Mouse (Mus musculus) inflammation-experienced regulatory T-cells, adult 6 months (primary cell): Measurements from ENCODE around the gene Orm3. TPM values are rescaled to one million over a fixed set of nuclear protein-coding genes. Genes with fewer than 3 reads are reported as not detected.

Experiments used
- ATAC-seq: one replicate; pipeline ENCODE4 v1.8.0; 2017
- polyA plus RNA-seq, 3 experiments: library from polyadenylated mRNA; unstranded; fragments of 100-300 nt; shearing (Covaris generic); gene quantifications; one replicate each; pipeline ENCODE4 v1.2.1; 2017

Gene Orm3
- polyA plus RNA-seq, 3 experiments from 2014 or later: 0.90 to 1.6 TPM; not detected in 1

DNA sequence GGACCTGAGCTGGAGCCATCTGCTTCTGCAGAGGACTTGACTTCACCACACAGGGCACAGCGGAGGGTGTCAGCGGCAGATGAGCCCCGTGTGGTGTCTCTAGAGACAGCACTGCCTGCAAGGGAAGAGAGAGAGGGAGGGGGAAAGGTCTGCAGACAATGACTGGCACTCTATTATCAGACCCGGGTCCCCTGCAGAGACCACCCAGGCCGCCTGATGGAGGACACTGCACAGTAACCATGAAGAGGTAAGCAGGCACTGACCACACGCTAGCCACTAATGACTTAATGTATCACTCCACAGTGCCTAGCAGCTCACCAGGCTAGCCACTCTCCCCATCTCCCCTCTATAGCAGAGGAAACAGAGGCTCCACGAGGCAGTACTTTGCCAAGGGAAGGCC, 14.9 kb downstream of the Orm3 start:
- ATAC-seq: no peak

DNA sequence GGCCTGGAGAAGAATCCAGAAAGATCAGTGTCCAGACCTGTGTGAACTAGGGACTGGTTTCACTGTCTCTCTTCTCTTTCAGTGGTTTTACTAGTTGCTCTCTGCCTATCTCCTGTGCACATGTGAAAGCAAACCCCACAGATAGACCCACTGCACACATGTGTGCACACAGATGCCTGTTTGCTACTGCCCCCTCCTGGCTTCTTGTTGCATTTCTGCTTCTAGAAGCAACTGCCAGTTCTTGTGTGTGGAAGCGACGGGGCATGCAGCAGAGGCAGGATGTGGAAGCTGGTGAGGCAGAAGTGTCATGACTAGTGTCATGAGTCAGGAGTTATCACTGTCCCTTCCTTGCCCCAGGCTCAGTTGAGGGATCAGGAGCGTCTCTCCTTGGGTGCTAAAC, 15.9 kb downstream of the Orm3 start:
- ATAC-seq: peak; percentile 64

DNA sequence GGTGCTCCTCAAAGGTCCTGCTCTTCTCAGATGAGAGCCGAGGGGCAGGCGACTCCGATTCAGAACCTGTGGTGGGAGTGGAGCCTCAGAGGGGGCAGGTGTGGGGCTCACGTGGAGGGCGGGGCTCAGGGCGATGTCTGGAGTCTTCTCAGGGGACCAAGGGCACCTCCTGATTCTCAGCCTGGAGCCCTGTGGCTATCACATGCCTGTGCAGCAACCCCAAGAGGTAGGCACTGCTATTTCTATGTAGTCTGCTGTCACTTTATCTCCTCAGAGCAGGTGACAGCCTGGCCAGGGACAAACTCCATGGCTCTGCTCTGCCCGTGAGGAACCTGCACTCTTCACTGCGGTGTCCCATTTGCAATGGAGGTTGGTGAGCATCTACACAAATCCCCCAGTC, 17.4 kb downstream of the Orm3 start:
- no peak for ATAC-seq

GRCm38 (mm10) chr4:63374331-63374730, 18.4 kb downstream of the Orm3 start:
- ATAC-seq: no peak

- ATAC-seq: no peak
Observed at GRCm38 (mm10) chr4:63375367-63375766, 19.4 kb downstream of the Orm3 start.

DNA sequence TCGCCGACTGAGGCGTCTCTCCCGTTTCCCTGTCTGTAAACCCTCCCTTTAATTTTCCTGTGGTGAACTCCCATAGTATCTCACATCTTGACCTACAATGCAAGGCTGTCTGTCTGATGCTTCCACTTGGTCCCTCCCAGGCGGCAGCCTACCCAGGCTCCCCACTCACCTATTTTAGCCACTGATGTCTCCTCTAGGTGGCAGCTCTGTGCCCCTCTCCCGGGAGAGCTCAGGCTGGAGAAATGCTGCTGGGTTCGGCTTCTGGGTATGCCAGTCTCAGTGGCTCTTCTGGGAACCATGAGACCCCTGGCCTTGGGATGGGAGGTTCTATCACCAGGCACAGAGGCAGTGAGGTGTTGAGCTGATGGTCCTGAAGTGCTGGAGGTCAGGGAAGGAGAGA, 21.5 kb downstream of the Orm3 start:
- ATAC-seq: no peak

DNA sequence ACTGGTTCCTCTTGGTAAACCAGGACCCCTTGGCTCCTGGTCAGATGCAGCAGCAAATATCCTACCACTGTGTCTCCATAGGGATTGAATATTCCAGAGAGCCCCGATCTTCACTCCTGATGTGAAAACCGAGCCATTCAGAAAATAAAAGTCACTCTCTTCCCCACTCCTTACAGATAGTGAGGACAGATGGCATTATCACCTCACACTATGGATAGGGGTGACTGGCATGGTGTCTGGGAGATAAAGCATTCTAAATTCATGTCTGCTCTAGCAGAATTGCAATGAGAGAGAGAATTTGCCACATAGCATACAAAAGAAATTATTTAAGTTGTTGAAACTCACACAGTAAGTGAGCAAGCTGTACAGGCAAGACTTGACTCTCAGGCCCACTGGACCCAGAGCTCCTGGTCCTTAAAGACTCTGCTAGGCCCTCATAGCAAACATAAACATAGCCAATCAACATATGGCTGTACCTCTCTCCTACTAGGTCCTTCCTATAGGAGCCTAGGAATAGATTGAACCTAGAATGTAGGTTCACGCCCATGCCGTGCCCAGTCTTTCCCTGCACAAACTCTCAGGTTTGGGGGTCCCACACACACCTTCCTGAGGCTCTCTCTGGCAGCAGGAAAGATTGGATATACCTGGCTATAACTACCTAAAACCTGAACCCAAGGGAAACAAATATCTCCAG, 26.9 kb downstream of the Orm3 start:
- ATAC-seq: no peak

GRCm38 (mm10) chr4:63383474-63383873, 27.5 kb downstream of the Orm3 start:
- ATAC-seq: no peak

GRCm38 (mm10) chr4:63384262-63384661, 28.3 kb downstream of the Orm3 start:
- ATAC-seq: no peak

GRCm38 (mm10) chr4:63385253-63385652, 29.3 kb downstream of the Orm3 start:
- peak; percentile 3 for ATAC-seq

DNA sequence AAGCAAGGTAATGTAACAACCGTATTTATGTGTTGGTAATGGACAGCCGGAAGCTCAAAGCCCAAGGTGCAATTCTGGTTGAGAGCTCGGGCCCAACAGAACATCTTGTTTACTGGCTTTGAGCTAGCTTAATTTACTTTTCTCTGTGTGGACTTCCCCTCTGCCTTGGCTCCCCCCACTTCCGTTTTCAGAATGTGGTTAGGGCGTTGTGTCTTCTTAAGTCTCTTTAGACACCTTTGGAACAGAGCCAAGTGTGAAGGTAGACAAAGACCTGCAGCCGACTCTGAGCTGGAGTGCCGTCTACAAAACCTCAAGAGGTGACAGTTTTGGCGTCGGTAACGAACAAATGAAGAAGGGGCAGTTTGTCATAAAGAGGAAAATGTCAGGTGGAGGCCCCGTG, 29.8 kb downstream of the Orm3 start:
- ATAC-seq: peak; percentile 80

- no peak for ATAC-seq
Observed at GRCm38 (mm10) chr4:63388029-63388428, 32.1 kb downstream of the Orm3 start.

DNA sequence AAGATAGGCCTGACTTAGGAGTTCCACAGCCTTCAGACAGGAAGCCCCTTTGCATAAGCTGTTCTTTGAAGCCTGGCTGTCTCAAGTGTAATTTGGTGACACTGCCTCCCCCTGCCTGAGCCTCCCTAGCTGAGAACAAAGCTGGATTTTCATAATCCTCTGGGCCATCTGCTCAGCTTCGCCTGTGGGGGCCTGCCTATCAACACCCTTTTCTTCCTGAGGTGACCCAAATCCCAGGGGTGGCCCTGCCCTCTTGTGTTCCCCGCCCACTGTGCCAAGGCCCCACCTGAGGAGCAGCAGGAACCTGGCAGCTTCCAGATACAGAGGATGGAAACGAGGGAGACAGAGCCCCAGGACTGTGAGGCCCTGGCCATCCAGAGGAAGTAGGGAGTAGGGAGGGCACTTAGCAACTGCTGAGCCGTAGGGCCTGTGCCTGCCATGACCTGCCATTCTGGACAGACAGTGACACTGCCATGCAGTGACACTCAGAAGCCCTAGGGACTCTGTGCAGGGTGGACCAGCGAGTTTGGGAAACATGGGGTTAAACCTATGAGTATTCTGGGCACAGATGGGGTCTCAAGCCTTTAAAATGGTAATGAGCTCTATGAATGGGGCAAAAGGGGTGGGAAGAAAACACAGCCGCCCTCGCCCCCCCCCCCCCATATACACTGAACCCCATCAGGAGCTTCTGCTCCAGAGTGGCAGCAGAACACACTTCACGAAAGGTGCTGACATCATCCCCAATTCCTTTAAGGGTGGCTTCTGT, 33.3 kb downstream of the Orm3 start:
- peak; percentile 51 for ATAC-seq

- no peak for ATAC-seq
Observed at GRCm38 (mm10) chr4:63389887-63390528, 34.0 kb downstream of the Orm3 start.

DNA sequence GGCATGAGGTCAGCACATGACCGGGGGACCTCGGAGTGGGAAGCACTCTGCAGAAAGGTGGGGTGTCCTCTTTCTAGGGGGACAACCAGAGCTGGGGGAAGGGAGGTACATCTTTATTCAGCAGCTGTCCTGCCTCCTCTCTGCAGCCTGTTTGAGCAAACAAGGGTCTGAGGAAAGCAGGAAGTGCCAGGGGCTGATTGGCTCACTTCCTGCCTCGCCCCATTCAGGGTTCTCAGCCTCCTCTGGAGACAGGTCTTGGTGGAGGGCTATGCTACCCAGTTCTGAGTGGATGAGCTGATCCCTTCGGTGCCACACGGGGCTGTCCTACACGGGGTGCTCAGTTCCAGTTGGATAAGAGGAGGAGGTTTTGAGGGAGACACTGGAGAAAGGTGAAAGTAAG, 35.4 kb downstream of the Orm3 start:
- peak; percentile 69 for ATAC-seq

- no peak for ATAC-seq
Observed at GRCm38 (mm10) chr4:63397981-63398537, 42.1 kb downstream of the Orm3 start.

GRCm38 (mm10) chr4:63398854-63399609, 43.1 kb downstream of the Orm3 start:
- ATAC-seq: peak; percentile 59

- ATAC-seq: no peak
Observed at GRCm38 (mm10) chr4:63399691-63400270, 43.8 kb downstream of the Orm3 start.

DNA sequence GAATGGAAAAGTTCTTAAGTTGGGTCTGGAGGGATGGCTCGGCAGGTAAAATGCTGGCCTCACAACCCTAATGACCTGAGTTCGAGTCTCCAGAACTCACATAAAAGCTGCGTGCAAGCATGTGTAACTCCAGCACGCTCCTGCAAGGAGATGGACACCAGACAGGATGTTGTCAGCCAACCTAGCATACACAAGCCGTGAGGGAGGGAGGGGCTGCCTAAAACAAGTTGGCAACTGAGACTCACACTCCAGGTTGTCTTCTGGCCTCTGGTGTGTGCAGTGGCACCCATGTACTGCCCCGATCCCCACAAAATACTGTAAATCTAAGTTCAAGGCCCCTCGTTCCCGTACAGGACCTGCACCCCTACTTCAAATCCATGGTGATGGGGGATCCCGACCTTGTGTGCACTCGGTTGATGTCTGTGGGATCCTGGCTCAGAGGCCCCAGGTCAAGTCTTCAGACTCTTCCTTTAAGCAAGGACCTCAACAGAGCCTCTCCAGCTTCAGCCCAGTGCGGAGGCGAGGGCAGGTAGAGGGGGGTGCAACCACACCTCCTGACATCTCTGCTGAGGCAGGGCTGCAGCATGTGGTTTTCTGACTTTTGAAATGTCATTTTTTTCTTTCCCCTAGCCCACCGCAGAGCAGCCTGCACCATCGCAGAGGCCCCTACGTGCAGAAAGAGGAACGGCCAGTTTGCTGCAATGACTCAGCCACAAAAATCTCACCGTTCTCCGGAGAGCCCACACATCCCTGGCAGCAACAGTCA, 44.8 kb downstream of the Orm3 start:
- peak; percentile 11 for ATAC-seq

- ATAC-seq: no peak
Observed at GRCm38 (mm10) chr4:63401620-63402019, 45.7 kb downstream of the Orm3 start.

GRCm38 (mm10) chr4:63402056-63402455, 46.1 kb downstream of the Orm3 start:
- ATAC-seq: no peak
